Mouse (Mus musculus): ENCODE measurements around the gene Cdk17.

GRCm38 (mm10) chr10:93311576-93311975, 150.9 kb downstream of the Cdk17 start:
- TF ChIP-seq POLR2A (IDR thresholded peaks at IDR 0.05; ENCODE audit: extremely low read depth, insufficient read depth, low read length) (no peak), CTCF (IDR thresholded peaks at IDR 0.05; ENCODE audit: low read depth, low read length) (no peak)

Measured in liver, adult 2 months (tissue).